Mouse (Mus musculus): ENCODE data around the gene Traf3ip3.
A peak's percentile ranks its signal among the peaks of the same experiment; 100 is the strongest.

Gene Traf3ip3

GRCm38 (mm10) chr1:193133726-193134125, 67.8 kb downstream of the Traf3ip3 start:
- peaks cover 20% of the 10 kb centered on the region for H3K27me3 ChIP-seq (ENCODE audit: insufficient read depth, low read length)
- no peaks in the 10 kb centered on the region for H3K9me3 ChIP-seq (ENCODE audit: low read length)
- H3K36me3 ChIP-seq (ENCODE audit: insufficient read depth, low read length): no peaks in the 10 kb centered on the region
- H3K4me1 ChIP-seq (replicated peaks; ENCODE audit: low read depth, low read length): peaks cover 16% of the 10 kb centered on the region
- no peak overlapping the region for H3K4me3 ChIP-seq (replicated peaks; ENCODE audit: low read length)
- TF ChIP-seq CTCF (conservative IDR thresholded peaks at IDR 0.05; ENCODE audit: low read length) (peak; percentile 84), POU5F1 (IDR thresholded peaks at IDR 0.05; ENCODE audit: borderline replicate concordance, low read length) (no peak)

- TF ChIP-seq CTCF (conservative IDR thresholded peaks at IDR 0.05; ENCODE audit: low read length) (no peak), POU5F1 (IDR thresholded peaks at IDR 0.05; ENCODE audit: borderline replicate concordance, low read length) (no peak), NANOG (IDR thresholded peaks at IDR 0.05; ENCODE audit: borderline replicate concordance, low read length) (no peak)
- Histone ChIP-seq H3K4me3 (replicated peaks; ENCODE audit: low read length) (no peak overlapping the region), H3K4me1 (replicated peaks; ENCODE audit: low read depth, low read length) (peaks cover 29% of the 10 kb centered on the region), H3K9me3 (ENCODE audit: low read length) (no peaks in the 10 kb centered on the region), H3K27me3 (ENCODE audit: insufficient read depth, low read length) (peaks cover 10% of the 10 kb centered on the region; the same call in 1 of the 2 replicates), H3K36me3 (ENCODE audit: insufficient read depth, low read length) (peaks cover 10% of the 10 kb centered on the region)
Observed at GRCm38 (mm10) chr1:193132385-193132784, 69.1 kb downstream of the Traf3ip3 start.

GRCm38 (mm10) chr1:193131311-193131948, 70.1 kb downstream of the Traf3ip3 start:
- TF ChIP-seq POU5F1 (IDR thresholded peaks at IDR 0.05; ENCODE audit: borderline replicate concordance, low read length) (no peak), NANOG (IDR thresholded peaks at IDR 0.05; ENCODE audit: borderline replicate concordance, low read length) (no peak), CTCF (conservative IDR thresholded peaks at IDR 0.05; ENCODE audit: low read length) (no peak)
- Histone ChIP-seq H3K36me3 (ENCODE audit: insufficient read depth, low read length) (peaks cover 19% of the 10 kb centered on the region), H3K4me3 (replicated peaks; ENCODE audit: low read length) (no peak overlapping the region), H3K4me1 (replicated peaks; ENCODE audit: low read depth, low read length) (peaks cover 39% of the 10 kb centered on the region), H3K27me3 (ENCODE audit: insufficient read depth, low read length) (peaks cover 9% of the 10 kb centered on the region; the same call in 1 of the 2 replicates), H3K9me3 (ENCODE audit: low read length) (no peaks in the 10 kb centered on the region)

GRCm38 (mm10) chr1:193130839-193131238, 70.7 kb downstream of the Traf3ip3 start:
- H3K4me1 ChIP-seq (replicated peaks; ENCODE audit: low read depth, low read length): peaks cover 42% of the 10 kb centered on the region
- H3K4me3 ChIP-seq (replicated peaks; ENCODE audit: low read length): peak overlapping the region; percentile 99
- 0 out of 2 replicates have a peak, but pooled peaks cover 5% of the 10 kb centered on the region for H3K27me3 ChIP-seq (ENCODE audit: insufficient read depth, low read length)
- peaks cover 23% of the 10 kb centered on the region for H3K36me3 ChIP-seq (ENCODE audit: insufficient read depth, low read length)
- H3K9me3 ChIP-seq (ENCODE audit: low read length): no peaks in the 10 kb centered on the region
- TF ChIP-seq NANOG (IDR thresholded peaks at IDR 0.05; ENCODE audit: borderline replicate concordance, low read length): no peak
- no peak for TF ChIP-seq CTCF (conservative IDR thresholded peaks at IDR 0.05; ENCODE audit: low read length)
- no peak for TF ChIP-seq POU5F1 (IDR thresholded peaks at IDR 0.05; ENCODE audit: borderline replicate concordance, low read length)

DNA sequence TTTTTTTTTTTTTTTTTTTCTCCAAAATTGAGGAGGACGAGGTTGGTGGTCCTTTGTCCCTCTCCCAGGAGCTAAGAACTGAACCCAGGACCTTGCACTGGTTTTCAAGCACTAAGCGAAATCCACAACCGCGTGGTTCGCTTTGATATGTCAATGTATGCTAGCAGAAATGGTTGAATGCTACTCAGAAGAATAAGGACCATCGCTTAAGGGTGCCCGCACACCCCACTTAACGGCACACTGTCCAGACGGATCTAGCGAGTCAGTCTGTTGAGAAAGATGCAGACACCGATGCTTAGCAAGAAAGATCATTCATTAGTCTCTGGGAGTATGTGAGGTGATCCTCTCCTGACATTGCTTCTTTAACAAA, 71.1 kb downstream of the Traf3ip3 start:
- TF ChIP-seq POU5F1 (IDR thresholded peaks at IDR 0.05; ENCODE audit: borderline replicate concordance, low read length) (no peak), NANOG (IDR thresholded peaks at IDR 0.05; ENCODE audit: borderline replicate concordance, low read length) (no peak), CTCF (conservative IDR thresholded peaks at IDR 0.05; ENCODE audit: low read length) (no peak)
- H3K9me3 ChIP-seq (ENCODE audit: low read length): no peaks in the 10 kb centered on the region
- peak overlapping the region; percentile 99 for H3K4me3 ChIP-seq (replicated peaks; ENCODE audit: low read length)
- H3K4me1 ChIP-seq (replicated peaks; ENCODE audit: low read depth, low read length): peaks cover 43% of the 10 kb centered on the region
- H3K36me3 ChIP-seq (ENCODE audit: insufficient read depth, low read length): peaks cover 24% of the 10 kb centered on the region
- 0 out of 2 replicates have a peak, but pooled peaks cover 3% of the 10 kb centered on the region for H3K27me3 ChIP-seq (ENCODE audit: insufficient read depth, low read length)

DNA sequence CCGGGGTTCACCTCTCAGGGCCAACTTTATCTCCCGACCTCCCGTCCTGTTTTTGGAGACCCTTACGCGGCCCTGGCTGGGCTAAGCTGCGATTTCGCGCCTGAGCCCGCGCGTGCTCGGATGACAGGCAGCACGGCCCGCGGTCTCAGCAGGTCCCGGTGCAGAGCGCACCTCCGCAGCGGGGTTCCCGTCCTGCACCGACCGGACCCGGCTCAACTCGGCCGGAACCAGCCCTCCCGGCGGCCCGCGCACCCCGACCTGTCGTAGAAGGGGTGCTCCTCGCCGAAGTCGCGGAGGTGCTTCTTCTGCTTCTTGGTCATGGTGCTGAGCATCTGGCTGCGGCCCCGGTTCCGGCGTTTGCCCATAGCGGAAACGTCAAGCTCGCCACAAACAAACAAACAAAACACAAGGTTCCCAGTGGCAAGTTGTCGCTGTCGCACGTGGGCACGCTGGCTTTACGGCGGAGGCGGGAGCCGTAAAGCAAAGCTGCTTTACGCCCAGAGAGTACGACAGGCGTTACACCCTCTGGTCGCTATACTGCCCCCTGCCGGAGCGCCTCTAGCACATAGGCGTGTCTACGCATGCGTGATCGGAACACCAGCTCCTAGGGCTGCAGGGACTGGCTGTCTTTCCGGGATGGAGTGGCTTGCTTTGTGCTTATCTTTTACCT, 71.6 kb downstream of the Traf3ip3 start, which contains the start of gene Diexf:
Gene Diexf, minus strand, starts transcription at position 487 of the 670 bp plus-strand sequence.
- Histone ChIP-seq H3K4me3 (replicated peaks; ENCODE audit: low read length) (peak within 1 kb of the TSS; percentile 99), H3K27me3 (ENCODE audit: insufficient read depth, low read length) (no peaks in the 10 kb centered on the region), H3K4me1 (replicated peaks; ENCODE audit: low read depth, low read length) (peaks cover 48% of the 10 kb centered on the region), H3K9me3 (ENCODE audit: low read length) (no peaks in the 10 kb centered on the region), H3K36me3 (ENCODE audit: insufficient read depth, low read length) (peaks cover 29% of the 10 kb centered on the region)
- TF ChIP-seq CTCF (conservative IDR thresholded peaks at IDR 0.05; ENCODE audit: low read length): peak; percentile 79
- no peak for TF ChIP-seq NANOG (IDR thresholded peaks at IDR 0.05; ENCODE audit: borderline replicate concordance, low read length)

DNA sequence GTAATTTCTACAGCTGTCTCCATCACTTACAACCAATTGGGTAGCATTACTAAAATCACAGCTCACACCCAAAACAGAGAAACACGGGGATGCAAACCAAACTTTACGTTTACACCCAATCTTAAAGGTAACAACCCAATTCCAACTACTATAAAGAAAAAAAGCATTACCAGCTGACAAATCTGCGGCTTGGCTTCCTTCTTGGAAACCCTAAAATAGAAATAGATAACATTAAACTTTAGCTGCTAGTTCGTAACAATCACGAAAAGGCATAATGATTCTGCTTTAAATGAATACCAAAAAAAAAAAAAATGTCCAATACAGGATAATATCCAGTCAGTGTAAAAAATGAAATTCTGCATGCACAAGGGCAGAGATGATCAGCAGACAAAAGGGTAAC, 72.2 kb downstream of the Traf3ip3 start:
- no peaks in the 10 kb centered on the region for H3K9me3 ChIP-seq (ENCODE audit: low read length)
- H3K27me3 ChIP-seq (ENCODE audit: insufficient read depth, low read length): no peaks in the 10 kb centered on the region
- TF ChIP-seq POU5F1 (IDR thresholded peaks at IDR 0.05; ENCODE audit: borderline replicate concordance, low read length) (no peak), NANOG (IDR thresholded peaks at IDR 0.05; ENCODE audit: borderline replicate concordance, low read length) (no peak), CTCF (conservative IDR thresholded peaks at IDR 0.05; ENCODE audit: low read length) (no peak)
- peak overlapping the region; percentile 99 for H3K4me3 ChIP-seq (replicated peaks; ENCODE audit: low read length)
- H3K36me3 ChIP-seq (ENCODE audit: insufficient read depth, low read length): peaks cover 35% of the 10 kb centered on the region
- H3K4me1 ChIP-seq (replicated peaks; ENCODE audit: low read depth, low read length): peaks cover 54% of the 10 kb centered on the region

GRCm38 (mm10) chr1:193128055-193128454, 73.4 kb downstream of the Traf3ip3 start:
- H3K36me3 ChIP-seq (ENCODE audit: insufficient read depth, low read length): peaks cover 48% of the 10 kb centered on the region
- no peaks in the 10 kb centered on the region for H3K27me3 ChIP-seq (ENCODE audit: insufficient read depth, low read length)
- peaks cover 55% of the 10 kb centered on the region for H3K4me1 ChIP-seq (replicated peaks; ENCODE audit: low read depth, low read length)
- H3K4me3 ChIP-seq (replicated peaks; ENCODE audit: low read length): no peak overlapping the region
- TF ChIP-seq NANOG (IDR thresholded peaks at IDR 0.05; ENCODE audit: borderline replicate concordance, low read length) (no peak), POU5F1 (IDR thresholded peaks at IDR 0.05; ENCODE audit: borderline replicate concordance, low read length) (no peak), CTCF (conservative IDR thresholded peaks at IDR 0.05; ENCODE audit: low read length) (no peak)
- no peaks in the 10 kb centered on the region for H3K9me3 ChIP-seq (ENCODE audit: low read length)

Data from E14TG2a.4 (cell line).